Mouse (Mus musculus): ENCODE results near the gene Gsdmc4. TPM values are rescaled to one million over a fixed set of nuclear protein-coding genes. Genes with fewer than 3 reads are reported as not detected.
"Not testable (repeated sequence)": the region's sequence is repeated elsewhere in the genome, so short reads cannot be mapped to it uniquely, and the experiment has no call there.

Gsdmc4 gene
- total and polyA plus RNA-seq, 3 experiments = 0.15 TPM; not detected in 2

DNA sequence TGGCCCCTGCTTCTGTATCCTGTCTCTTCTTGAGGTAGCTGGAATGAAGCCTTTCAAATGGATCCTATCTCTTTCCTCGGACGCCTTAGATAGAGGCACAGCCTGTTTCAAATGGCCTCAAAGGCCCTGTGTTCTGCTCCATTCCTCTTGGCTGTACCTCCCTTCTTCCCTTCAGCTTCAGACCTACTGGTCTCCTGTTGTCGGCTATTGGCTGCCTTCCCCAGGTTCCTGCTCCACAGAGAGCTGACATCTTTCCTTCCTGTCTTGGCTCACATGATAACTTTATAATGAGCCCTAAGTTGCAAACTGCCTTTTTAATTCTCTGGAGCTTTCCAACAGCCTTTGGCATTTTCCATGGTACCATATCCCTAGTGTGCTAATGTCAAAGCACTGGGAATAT, 14.1 kb upstream of the Gsdmc4 start:
- no peaks in the 10 kb centered on the region for H3K27me3 ChIP-seq (ENCODE audit: control insufficient read depth in 1 of 2, insufficient read depth in 2 of 2, low read length in 2 of 2)

DNA sequence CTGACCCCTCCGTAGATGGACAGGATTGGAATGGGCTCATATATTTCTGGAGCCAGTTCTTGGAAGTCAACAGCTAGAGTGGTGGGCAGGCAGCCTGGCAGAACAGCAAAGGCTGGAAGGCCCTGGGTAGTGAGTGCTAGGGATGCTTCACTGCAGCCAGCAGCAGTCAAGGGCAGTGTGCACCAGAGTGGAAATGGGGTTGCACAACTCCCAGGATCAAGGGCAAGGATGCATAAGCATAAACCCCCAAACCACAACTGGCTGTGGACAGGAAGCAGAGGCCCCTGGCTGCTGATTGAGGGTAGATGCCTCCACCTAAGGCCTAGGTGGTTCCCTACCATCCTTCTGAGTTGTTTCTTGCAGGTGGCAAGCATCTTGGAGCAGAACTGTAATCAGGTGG, 12.4 kb upstream of the Gsdmc4 start:
- TF ChIP-seq GABPA (IDR thresholded peaks at IDR 0.05; ENCODE audit: low read depth, low read length) = no peak
- no peak for TF ChIP-seq MEF2A (IDR thresholded peaks at IDR 0.05; ENCODE audit: extremely low read depth, insufficient replicate concordance, low read depth, low read length, poor library complexity, severe bottlenecking)
- TF ChIP-seq CHD2 (IDR thresholded peaks at IDR 0.05; ENCODE audit: low read length) = no peak
- TF ChIP-seq MAFK (IDR thresholded peaks at IDR 0.05; ENCODE audit: borderline replicate concordance, low read depth, low read length) = no peak
- 0 out of 2 replicates have a peak, but pooled peaks have one; percentile 19 for TF ChIP-seq POLR2AphosphoS5 (IDR thresholded peaks at IDR 0.05; ENCODE audit: borderline replicate concordance, low read depth, low read length)
- no peak for TF ChIP-seq ZNF384 (IDR thresholded peaks at IDR 0.05; ENCODE audit: low read depth, low read length)
- TF ChIP-seq ZMIZ1 (IDR thresholded peaks at IDR 0.05; ENCODE audit: low read depth, low read length) = no peak
- TF ChIP-seq NELFE (IDR thresholded peaks at IDR 0.05; ENCODE audit: low read depth, low read length) = no peak
- TF ChIP-seq MAZ (IDR thresholded peaks at IDR 0.05; ENCODE audit: low read depth, low read length) = no peak

More for the DNA sequence above, 14.1 kb upstream of the Gsdmc4 start:
- Histone ChIP-seq H3K27ac (ENCODE audit: control insufficient read depth, low read depth, low read length) (no peak overlapping the region), H3K9ac (ENCODE audit: control insufficient read depth, low read depth, low read length, poor library complexity, severe bottlenecking) (no peak overlapping the region), H3K4me3 (ENCODE audit: control insufficient read depth in 1 of 2, insufficient read depth in 1 of 2, low read depth in 2 of 2, low read length in 2 of 2) (no peak overlapping the region), H3K36me3 (ENCODE audit: control insufficient read depth in 1 of 2, insufficient read depth in 2 of 2, low read length in 2 of 2) (peaks cover 0 to 9% of the 10 kb centered on the region in 2 experiments; a peak in 2 of 4 replicates), H3K9me3 (replicated peaks; ENCODE audit: insufficient read depth, low read length) (no peaks in the 10 kb centered on the region), H3K79me2 (ENCODE audit: control insufficient read depth, insufficient read depth, low read length, poor library complexity) (no peaks in the 10 kb centered on the region), H3K4me1 (ENCODE audit: control insufficient read depth in 1 of 2, insufficient read depth in 2 of 2, low read length in 2 of 2) (no peaks in the 10 kb centered on the region)
- 0 out of 4 replicates have a peak, but pooled peaks of 1 of the 2 experiments have one; percentile 21 for TF ChIP-seq POLR2A (IDR thresholded peaks at IDR 0.05; ENCODE audit: control insufficient read depth in 1 of 2, insufficient read depth in 1 of 2, low read depth in 1 of 2, low read length in 2 of 2, poor library complexity in 1 of 2)
- TF ChIP-seq ETS1 (IDR thresholded peaks at IDR 0.05; ENCODE audit: low read depth, low read length) = no peak
- no peak for TF ChIP-seq ZNF384 (IDR thresholded peaks at IDR 0.05; ENCODE audit: low read depth, low read length)
- no peak for TF ChIP-seq MYC (IDR thresholded peaks at IDR 0.05; ENCODE audit: low read depth, low read length)
- TF ChIP-seq MEF2A (IDR thresholded peaks at IDR 0.05; ENCODE audit: extremely low read depth, insufficient replicate concordance, low read depth, low read length, poor library complexity, severe bottlenecking) = no peak
- DNase-seq (ENCODE audit: low read depth, low spot score) = no peak

DNA sequence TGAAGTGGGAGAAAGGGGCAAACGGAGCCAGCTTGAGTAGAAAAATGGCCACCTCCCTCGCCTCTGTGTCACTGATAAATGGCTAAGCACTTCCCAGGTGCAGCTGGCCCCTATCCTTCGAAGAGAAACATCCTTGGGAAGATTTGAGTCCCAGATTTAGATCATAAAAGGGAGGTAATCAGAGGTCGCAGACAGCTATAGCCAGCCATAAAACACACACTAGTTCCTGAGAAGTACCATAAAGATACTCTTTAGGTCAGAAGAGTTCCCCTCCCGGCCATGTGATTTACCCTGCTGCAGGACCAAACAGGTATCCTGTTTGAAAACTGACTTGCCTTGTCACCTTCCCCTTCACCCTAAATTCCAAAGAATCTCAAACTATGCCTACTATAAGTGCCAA, 9.5 kb upstream of the Gsdmc4 start:
- H3K9ac ChIP-seq (ENCODE audit: control insufficient read depth, low read depth, low read length, poor library complexity, severe bottlenecking); H3K79me2 ChIP-seq (ENCODE audit: control insufficient read depth, insufficient read depth, low read length, poor library complexity); H3K27me3 ChIP-seq (ENCODE audit: control insufficient read depth in 1 of 2, insufficient read depth in 2 of 2, low read length in 2 of 2); H3K27ac ChIP-seq (ENCODE audit: control insufficient read depth, low read depth, low read length); H3K9me3 ChIP-seq (replicated peaks; ENCODE audit: insufficient read depth, low read length); H3K4me3 ChIP-seq (ENCODE audit: control insufficient read depth in 1 of 2, insufficient read depth in 1 of 2, low read depth in 2 of 2, low read length in 2 of 2); DNase-seq (ENCODE audit: low read depth, low spot score); H3K36me3 ChIP-seq (ENCODE audit: control insufficient read depth in 1 of 2, insufficient read depth in 2 of 2, low read length in 2 of 2); H3K4me1 ChIP-seq (ENCODE audit: control insufficient read depth in 1 of 2, insufficient read depth in 2 of 2, low read length in 2 of 2): not testable (repeated sequence)

More for the DNA sequence above, 12.4 kb upstream of the Gsdmc4 start:
- H3K27me3 ChIP-seq (ENCODE audit: control insufficient read depth in 1 of 2, insufficient read depth in 2 of 2, low read length in 2 of 2) = peaks cover 0 to 2% of the 10 kb centered on the region in 2 experiments; a peak in 1 of 4 replicates
- no peak overlapping the region for H3K27ac ChIP-seq (ENCODE audit: control insufficient read depth, low read depth, low read length)
- peaks cover 0 to 2% of the 10 kb centered on the region in 2 experiments; a peak in 2 of 4 replicates for H3K36me3 ChIP-seq (ENCODE audit: control insufficient read depth in 1 of 2, insufficient read depth in 2 of 2, low read length in 2 of 2)
- no peak overlapping the region for H3K4me3 ChIP-seq (ENCODE audit: control insufficient read depth in 1 of 2, insufficient read depth in 1 of 2, low read depth in 2 of 2, low read length in 2 of 2)
- H3K9me3 ChIP-seq (replicated peaks; ENCODE audit: insufficient read depth, low read length) = no peaks in the 10 kb centered on the region
- H3K9ac ChIP-seq (ENCODE audit: control insufficient read depth, low read depth, low read length, poor library complexity, severe bottlenecking) = no peak overlapping the region
- no peaks in the 10 kb centered on the region for H3K4me1 ChIP-seq (ENCODE audit: control insufficient read depth in 1 of 2, insufficient read depth in 2 of 2, low read length in 2 of 2)
- H3K79me2 ChIP-seq (ENCODE audit: control insufficient read depth, insufficient read depth, low read length, poor library complexity) = no peaks in the 10 kb centered on the region
- DNase-seq (ENCODE audit: low read depth, low spot score) = no peak

DNA sequence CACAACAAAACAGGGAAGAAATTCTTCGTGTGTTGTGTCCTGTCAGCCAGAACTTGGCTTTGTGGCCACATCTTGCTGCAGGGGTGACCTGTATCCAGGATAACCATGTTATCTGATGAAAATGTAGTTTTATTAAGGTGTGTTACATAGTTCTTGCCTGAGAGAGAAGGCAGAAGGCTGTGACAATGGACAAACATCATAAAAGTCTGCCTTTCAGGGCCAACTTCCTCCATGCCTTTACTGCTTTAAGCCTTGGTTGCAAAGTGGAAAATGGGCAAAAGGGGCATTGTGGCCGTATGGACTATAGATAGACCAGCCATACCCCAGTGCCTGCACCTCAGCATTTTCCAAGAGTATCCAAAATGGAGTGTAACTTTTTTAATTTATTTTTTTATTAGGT, 7.6 kb upstream of the Gsdmc4 start:
- H3K4me3 ChIP-seq (ENCODE audit: control insufficient read depth in 1 of 2, insufficient read depth in 1 of 2, low read depth in 2 of 2, low read length in 2 of 2); DNase-seq (ENCODE audit: low read depth, low spot score); H3K27ac ChIP-seq (ENCODE audit: control insufficient read depth, low read depth, low read length); H3K9me3 ChIP-seq (replicated peaks; ENCODE audit: insufficient read depth, low read length); H3K9ac ChIP-seq (ENCODE audit: control insufficient read depth, low read depth, low read length, poor library complexity, severe bottlenecking); H3K36me3 ChIP-seq (ENCODE audit: control insufficient read depth in 1 of 2, insufficient read depth in 2 of 2, low read length in 2 of 2); H3K79me2 ChIP-seq (ENCODE audit: control insufficient read depth, insufficient read depth, low read length, poor library complexity); H3K27me3 ChIP-seq (ENCODE audit: control insufficient read depth in 1 of 2, insufficient read depth in 2 of 2, low read length in 2 of 2); H3K4me1 ChIP-seq (ENCODE audit: control insufficient read depth in 1 of 2, insufficient read depth in 2 of 2, low read length in 2 of 2): not testable (repeated sequence)

DNA sequence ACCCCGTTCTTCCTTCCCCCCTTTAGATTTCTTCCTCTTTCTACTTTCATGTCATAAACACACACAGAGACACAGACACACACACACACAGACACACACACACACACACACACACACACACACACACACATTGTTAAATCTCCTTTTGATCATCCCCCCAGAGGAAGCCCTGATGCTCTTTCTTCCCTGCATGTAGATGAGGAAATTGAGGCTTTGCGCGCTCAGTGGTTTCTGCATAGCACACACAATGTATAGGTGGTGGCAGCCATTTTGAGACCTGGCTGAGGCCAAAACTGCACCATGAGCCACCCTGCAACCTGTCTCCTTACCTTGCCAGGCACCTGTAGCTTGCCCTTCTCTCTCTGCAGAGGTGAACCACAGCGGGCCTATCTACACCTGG, 4.5 kb upstream of the Gsdmc4 start:
- not testable (repeated sequence) for H3K27me3 ChIP-seq (ENCODE audit: control insufficient read depth in 1 of 2, insufficient read depth in 2 of 2, low read length in 2 of 2); DNase-seq (ENCODE audit: low read depth, low spot score); H3K9me3 ChIP-seq (replicated peaks; ENCODE audit: insufficient read depth, low read length); H3K4me3 ChIP-seq (ENCODE audit: control insufficient read depth in 1 of 2, insufficient read depth in 1 of 2, low read depth in 2 of 2, low read length in 2 of 2); H3K4me1 ChIP-seq (ENCODE audit: control insufficient read depth in 1 of 2, insufficient read depth in 2 of 2, low read length in 2 of 2); H3K9ac ChIP-seq (ENCODE audit: control insufficient read depth, low read depth, low read length, poor library complexity, severe bottlenecking); H3K36me3 ChIP-seq (ENCODE audit: control insufficient read depth in 1 of 2, insufficient read depth in 2 of 2, low read length in 2 of 2); H3K27ac ChIP-seq (ENCODE audit: control insufficient read depth, low read depth, low read length); H3K79me2 ChIP-seq (ENCODE audit: control insufficient read depth, insufficient read depth, low read length, poor library complexity)

Measured in MEL (cell line).